Mouse (Mus musculus) lung, adult 18-20 months (tissue): Measurements from ENCODE around the gene Lrrc3c.

Experiments used
- DNase-seq, 2 experiments: peaks; one replicate each; pipeline ENCODE4 v3.0.0; 2022; ENCODE audit warnings: mixed read lengths in 2 of 2

The Lrrc3c gene

GRCm38 (mm10) chr11:98597991-98598390, at the start of gene Lrrc3c:
TSS of gene Lrrc3c (plus strand) at chr11:98598291.
- DNase-seq: peak in 1 of 2 experiments; percentile 29

- DNase-seq: no peak
Measured at GRCm38 (mm10) chr11:98549363-98549762, 48.7 kb upstream of the Lrrc3c start.

- DNase-seq: peak in 1 of 2 experiments; percentile 7
Measured at GRCm38 (mm10) chr11:98550311-98550974, 47.6 kb upstream of the Lrrc3c start.

GRCm38 (mm10) chr11:98550975-98551828, 46.9 kb upstream of the Lrrc3c start, which contains the start of gene Zpbp2:
TSS of gene Zpbp2 (plus strand) at chr11:98551097.
- DNase-seq: peak; percentile 86 to 88

GRCm38 (mm10) chr11:98553966-98554365, 44.1 kb upstream of the Lrrc3c start:
- DNase-seq: no peak

GRCm38 (mm10) chr11:98555124-98555700, 42.9 kb upstream of the Lrrc3c start:
- no peak for DNase-seq

GRCm38 (mm10) chr11:98560942-98561341, 37.1 kb upstream of the Lrrc3c start:
- DNase-seq: no peak

- no peak for DNase-seq
Measured at GRCm38 (mm10) chr11:98563025-98563424, 35.1 kb upstream of the Lrrc3c start.

- DNase-seq: no peak
Measured at GRCm38 (mm10) chr11:98563921-98564414, 34.1 kb upstream of the Lrrc3c start.

- no peak for DNase-seq
Measured at GRCm38 (mm10) chr11:98568326-98568725, 29.8 kb upstream of the Lrrc3c start.

GRCm38 (mm10) chr11:98569461-98569860, 28.6 kb upstream of the Lrrc3c start:
- DNase-seq: no peak

- no peak for DNase-seq
Measured at GRCm38 (mm10) chr11:98577776-98578175, 20.3 kb upstream of the Lrrc3c start.

GRCm38 (mm10) chr11:98580301-98581121, 17.6 kb upstream of the Lrrc3c start:
- DNase-seq: no peak

- DNase-seq: no peak
Measured at GRCm38 (mm10) chr11:98581286-98582029, 16.6 kb upstream of the Lrrc3c start.

GRCm38 (mm10) chr11:98582030-98582388, 16.1 kb upstream of the Lrrc3c start:
- no peak for DNase-seq

GRCm38 (mm10) chr11:98582551-98583264, 15.4 kb upstream of the Lrrc3c start:
- no peak for DNase-seq

GRCm38 (mm10) chr11:98583265-98583552, 14.9 kb upstream of the Lrrc3c start:
- DNase-seq: no peak

GRCm38 (mm10) chr11:98583571-98583970, 14.5 kb upstream of the Lrrc3c start:
- DNase-seq: no peak

- DNase-seq: no peak
Measured at GRCm38 (mm10) chr11:98584146-98584545, 13.9 kb upstream of the Lrrc3c start.

GRCm38 (mm10) chr11:98584629-98585177, 13.4 kb upstream of the Lrrc3c start:
- no peak for DNase-seq
